Mouse (Mus musculus) right cerebral cortex, postnatal 25 days (tissue): ENCODE measurements around the gene Lpin2.

ENCODE experiments used
- DNase-seq: peaks from one replicate; pipeline ENCODE4 v3.0.0; 2022

Gene Lpin2

DNA sequence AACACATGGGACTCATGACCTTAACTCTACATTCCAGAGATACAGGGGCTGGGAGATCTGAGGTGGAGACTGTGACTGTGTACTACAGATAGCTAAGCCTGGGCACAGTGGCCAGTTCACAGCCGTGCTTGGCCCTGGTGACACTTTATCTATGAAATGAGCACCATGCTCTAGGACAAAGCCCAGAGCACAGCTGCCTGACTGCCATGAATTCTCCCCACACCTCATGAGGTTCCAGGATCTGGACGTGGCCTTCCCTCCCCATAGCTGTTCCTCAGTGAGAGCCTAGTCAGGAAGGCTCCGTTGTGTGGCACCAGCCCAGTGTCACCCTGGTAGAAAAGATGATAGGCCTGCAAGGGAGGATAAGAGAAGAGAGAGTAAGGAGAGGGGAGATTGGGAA, 86.2 kb downstream of the Lpin2 start:
- DNase-seq: no peak

- DNase-seq: no peak
Measured at GRCm38 (mm10) chr17:71273901-71274300, 91.5 kb downstream of the Lpin2 start.

DNA sequence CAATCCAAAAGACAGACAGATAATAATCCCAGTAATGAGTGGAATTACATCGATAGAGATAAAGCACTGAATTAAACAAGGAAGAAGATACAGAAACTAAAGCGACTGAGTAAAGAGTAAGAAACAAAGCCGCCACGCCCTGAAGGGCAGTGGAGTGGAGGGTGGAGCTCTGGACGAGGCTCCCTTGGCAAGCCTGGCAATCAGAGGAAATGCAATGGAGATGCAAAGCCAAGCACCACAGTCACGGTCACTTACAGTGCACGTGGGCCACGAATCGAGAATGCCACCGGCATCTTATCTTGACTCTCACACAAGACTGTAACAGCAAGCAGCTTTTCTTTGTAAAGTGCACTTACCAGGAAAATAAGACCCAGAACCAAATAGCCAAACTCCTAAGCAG, 94.4 kb downstream of the Lpin2 start:
- DNase-seq: no peak

DNA sequence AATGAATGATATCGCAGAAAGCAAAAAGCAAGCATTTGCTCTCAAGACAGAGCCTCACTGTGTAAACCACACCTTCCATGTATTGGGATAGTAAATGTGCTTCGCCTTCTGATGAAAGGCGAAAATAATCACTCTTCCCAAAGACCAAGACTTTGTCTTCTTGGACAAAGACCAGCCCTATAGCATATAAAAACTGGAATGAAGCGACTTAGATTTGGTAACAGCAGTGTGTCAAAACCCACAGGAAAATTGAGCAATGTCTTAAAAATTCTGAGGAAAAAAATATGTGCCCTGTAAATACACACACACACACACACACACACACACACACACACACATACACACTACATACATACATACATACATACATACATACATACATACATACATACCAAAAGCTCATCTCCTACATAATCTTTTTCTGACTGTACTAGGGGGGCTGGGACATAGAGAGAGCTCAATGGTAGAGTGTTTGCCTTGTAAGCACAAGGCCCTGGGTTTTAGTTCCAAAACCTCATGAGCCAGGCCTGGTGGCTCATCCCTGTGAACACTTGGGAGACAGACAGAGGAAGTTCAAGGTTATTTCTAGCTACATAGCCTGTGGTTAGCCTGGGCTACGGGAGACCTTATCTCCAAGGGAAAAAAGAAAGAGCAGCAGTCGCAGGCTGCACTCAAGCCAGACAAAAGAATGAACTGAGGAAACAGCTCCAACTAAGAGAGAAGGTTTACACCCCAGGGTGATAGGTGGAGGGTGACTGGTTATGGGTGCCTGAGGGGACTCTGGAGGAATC, 95.5 kb downstream of the Lpin2 start:
- no peak for DNase-seq

GRCm38 (mm10) chr17:71282716-71283115, 100.4 kb downstream of the Lpin2 start:
- DNase-seq: no peak

DNA sequence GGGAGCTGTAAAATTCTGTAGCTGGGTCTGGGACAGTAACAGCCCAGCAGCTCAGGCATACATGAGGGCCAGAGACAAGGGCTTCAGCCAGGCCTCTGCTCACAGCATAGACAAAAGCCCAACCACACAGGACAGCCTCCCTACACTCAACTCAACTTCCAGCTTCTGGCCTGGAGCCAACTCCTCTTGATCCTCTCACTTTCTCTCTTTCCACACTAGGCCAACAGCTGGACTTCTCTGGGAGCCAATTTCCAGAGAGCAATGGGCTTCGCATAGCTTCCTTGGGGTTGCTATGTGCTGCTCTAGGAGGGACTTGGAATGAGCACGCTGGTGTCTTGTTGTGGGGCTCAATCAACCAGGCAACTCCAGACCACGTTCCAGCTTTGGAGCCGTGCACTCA, 100.9 kb downstream of the Lpin2 start:
- no peak for DNase-seq

GRCm38 (mm10) chr17:71284890-71285289, 102.5 kb downstream of the Lpin2 start:
- no peak for DNase-seq

DNA sequence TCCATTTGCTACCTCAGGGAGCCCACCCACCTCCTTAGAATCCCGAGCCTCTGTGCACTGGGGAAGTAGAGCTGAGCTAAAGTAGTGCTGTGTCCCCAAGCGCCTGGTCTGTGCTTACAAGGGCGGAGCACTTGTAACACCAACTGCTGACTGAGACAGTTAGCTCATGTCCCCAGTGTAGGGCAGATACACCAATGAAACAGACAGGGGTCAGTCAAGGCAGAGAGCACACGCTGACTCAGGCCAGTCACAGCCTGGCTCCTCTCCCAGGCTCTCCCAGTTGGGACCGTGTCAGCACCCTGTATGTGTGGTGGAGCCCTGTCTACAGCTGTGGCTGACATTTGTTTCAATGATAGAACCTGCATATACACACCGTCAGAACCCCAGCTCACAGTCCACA, 103.6 kb downstream of the Lpin2 start:
- DNase-seq: no peak

DNA sequence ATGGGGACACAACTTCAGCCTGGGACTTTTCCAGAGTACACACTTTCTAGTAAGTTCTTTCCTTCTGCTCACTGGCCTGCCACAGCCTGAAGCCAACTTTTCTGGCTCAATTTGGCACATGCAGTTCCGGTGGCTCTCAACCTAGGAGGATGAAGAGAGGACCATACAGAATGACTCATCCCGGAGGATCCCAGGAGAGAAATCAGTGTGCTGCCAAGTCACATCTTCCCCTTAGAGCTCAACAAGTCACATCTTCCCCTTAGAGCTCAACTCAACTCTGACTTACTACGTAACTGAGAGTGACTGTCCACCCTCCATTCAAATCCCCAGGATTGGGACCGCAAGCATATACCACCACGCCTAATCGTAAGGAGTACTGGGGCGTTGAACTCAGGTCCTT, 105.2 kb downstream of the Lpin2 start:
- DNase-seq: no peak

GRCm38 (mm10) chr17:71288145-71288758, 105.9 kb downstream of the Lpin2 start:
- DNase-seq: no peak

DNA sequence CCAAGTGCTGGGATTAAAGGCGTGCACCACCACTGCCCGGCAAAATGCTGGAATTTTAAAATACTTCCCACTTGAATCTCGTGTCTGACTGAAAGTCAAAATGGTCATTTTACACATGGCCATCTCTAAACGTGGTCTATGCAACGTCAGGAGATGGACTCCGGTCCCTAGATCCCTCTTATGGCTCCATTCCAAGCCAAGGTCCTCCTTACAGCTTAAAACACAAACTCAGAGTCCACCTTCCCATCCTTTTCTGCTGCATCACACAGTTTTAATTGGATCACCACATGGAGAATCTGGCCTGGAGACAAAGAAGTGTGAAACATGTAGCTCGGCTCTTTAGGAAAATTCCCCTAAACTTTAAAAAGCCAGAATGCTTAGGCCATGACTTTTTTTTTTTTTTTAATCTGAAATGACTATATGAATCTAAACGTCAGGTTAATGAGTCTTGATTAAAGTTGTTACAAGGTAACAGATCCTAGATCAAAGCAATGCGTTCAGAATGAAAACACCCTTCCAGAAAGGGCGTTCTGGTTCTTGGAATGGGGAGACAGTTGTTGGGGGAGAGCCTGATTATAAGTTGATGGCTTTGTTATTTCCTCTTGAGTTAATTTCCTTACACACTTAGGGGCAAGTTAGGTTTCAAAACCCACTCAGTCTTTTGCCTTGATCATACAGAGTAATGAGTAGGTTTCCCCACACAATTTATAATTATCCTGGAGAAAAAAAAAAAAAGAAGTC, 106.6 kb downstream of the Lpin2 start:
- DNase-seq: no peak

- DNase-seq: no peak
Measured at GRCm38 (mm10) chr17:71289572-71290176, 107.3 kb downstream of the Lpin2 start.

DNA sequence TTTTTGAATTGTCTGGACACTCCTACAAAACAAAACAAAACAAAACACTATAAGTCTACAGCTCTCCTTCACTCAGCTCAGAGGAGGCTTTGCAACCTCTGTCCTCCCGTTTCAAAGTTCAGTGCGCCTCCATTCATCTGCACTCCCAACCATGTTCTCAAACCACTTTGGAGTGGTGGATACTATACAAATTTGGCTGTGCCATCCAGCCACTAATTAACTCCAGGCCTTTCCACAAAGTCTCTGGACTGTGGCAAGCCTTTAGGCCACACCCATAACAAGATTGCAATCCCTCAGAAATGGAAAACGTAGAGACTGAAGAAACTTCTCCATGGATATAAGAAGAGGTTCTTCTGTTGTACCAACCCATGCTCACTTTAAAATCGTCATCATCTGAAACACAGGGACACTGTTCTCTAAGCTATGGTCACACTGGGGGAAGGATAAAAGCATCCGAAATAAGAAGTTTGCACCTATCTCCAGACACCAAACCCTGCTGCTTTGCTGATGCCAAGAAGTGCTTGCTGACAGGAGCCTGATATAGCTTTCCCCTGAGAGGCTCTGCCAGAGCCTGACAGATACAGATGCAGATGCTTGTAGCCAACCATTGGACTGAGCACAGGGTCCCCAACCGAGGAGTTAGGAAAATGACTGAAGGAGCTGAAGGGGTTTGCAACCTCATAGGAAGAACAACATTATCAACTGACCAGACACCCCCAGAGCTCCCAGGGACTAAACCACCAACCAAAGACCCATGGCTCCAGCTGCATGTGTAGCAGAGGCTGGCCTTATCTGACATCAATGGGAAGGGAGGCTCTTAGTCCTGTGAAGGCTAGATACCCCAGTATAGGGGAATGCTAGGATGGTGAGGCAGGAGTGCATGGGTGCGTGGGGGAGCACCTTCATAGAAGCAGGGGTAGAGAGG, 108.4 kb downstream of the Lpin2 start:
- no peak for DNase-seq

DNA sequence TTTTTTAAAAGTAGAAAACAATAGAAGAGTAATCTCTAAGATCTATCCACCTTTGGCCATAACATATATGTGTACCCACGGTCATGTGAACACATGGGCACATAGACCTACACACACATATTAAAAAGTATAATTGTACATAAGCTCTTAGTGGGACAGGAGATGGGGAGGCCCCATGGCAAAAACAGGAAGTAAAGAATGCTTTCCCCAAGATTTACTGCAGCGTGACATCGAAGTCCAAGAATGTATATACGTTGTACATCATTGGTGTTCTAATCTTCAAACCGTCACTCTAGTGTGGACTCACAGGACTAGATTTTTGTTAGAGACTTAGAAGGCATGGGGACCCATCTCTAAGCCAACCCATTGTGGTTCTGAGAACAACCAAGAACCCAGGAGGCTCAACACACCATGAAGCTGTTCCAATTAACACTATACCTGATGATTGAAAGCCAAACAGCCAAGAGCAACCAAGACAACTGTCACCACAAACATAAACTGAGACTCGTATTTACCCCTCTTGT, 109.6 kb downstream of the Lpin2 start:
- no peak for DNase-seq

- no peak for DNase-seq
Measured at GRCm38 (mm10) chr17:71292897-71293296, 110.5 kb downstream of the Lpin2 start.

DNA sequence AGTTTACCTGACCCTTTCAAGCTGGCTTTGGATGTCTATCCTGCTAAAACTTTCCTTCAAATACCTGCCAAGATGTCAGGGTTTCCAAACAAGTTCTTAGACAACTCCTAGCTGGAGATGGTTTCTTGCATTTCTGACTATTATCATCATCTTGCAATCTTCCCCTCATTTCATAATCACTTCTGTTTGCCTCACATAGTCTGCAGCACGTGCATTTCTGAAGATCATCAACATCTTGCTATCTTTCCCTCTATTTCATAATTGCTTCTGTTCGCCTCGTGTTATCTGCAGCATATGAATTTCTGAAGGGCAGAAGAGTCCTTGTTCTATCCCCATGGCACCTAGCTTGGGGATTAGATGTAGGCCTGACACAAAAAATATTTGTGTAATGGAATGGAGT, 112.2 kb downstream of the Lpin2 start:
- DNase-seq: no peak
